Mouse (Mus musculus) embryo, embryonic 11.5 days (tissue): Measurements from ENCODE around the gene Dpep1.
"Not testable (repeated sequence)": the region's sequence is repeated elsewhere in the genome, so short reads cannot be mapped to it uniquely, and the experiment has no call there.

ENCODE experiments used
- DNase-seq: peaks from one replicate; pipeline ENCODE4 v3.0.0-alpha.2; 2012; ENCODE audit warnings: low read depth, low spot score

Gene Dpep1

GRCm38 (mm10) chr8:123185566-123186409 lies at the start of gene Dpep1:
TSS of gene Dpep1 (plus strand) at chr8:123186242.
- DNase-seq, result no peak

GRCm38 (mm10) chr8:123136287-123136686 lies 49.8 kb upstream of the Dpep1 start:
- DNase-seq, result no peak

DNA sequence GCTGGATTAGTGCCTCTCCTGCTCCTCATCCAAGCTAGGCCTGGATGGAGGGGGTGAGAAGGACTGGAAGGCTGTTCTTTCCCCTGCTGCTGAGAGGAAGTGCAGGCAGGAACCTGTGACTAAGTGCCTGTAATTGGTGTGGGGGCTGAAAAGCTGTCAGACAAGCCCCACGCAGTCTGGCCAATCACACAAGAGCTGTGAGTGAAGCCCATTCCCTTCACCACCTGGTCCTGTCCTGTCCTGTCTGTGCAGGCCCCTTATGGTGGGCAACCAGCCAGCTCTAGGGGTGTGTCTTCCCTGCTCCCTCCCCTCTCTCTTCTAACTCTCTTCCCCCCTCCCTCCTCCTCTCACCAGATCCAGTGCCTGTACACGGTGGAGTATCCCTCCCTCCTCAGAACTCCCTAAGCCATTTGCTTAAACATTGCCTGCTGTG lies 48.4 kb upstream of the Dpep1 start:
- DNase-seq, result peak; percentile 41

DNA sequence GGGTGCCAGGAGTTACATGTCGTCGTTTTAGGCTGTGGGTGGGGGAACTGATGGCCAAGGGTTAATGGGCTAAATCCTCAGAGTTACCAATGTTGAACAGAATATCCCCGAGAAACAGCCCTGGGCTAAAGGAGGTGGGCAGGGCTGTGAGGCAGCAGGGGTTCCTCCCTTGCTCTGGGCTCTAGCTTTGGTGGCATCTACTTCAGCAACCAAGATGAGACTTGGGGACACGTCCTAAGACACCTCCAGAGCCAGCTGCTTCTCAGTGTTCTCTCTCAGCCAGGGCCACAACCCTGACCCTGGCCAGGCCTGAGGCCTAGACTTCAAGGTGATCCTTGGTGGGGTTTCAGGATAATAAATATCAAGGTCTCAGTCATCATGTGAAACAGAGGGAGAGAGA lies 47.3 kb upstream of the Dpep1 start:
- DNase-seq, result no peak

- DNase-seq, result no peak
Measured at GRCm38 (mm10) chr8:123141741-123142462, 44.1 kb upstream of the Dpep1 start.

DNA sequence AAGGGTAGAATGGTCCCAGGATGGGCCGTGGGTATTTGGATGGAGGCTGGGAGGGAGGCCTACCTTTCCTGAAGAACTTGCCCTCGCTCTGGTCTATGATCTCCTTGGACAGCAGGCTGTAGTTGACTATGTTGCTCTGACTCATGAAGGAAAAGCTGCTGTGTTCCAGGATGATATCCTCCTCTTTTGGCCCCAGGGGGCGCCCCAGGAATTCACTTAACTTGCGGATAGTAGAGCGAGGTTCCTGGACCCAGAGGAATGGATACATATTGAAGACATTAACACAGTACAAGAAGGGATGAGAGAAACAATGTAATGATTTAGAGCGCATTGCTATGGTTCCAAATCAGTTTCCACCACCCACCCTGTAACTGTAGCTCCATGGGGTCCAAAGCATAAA lies 40.8 kb upstream of the Dpep1 start:
- peak; percentile 26 for DNase-seq

- no peak for DNase-seq
Measured at GRCm38 (mm10) chr8:123146390-123146789, 39.7 kb upstream of the Dpep1 start.

DNA sequence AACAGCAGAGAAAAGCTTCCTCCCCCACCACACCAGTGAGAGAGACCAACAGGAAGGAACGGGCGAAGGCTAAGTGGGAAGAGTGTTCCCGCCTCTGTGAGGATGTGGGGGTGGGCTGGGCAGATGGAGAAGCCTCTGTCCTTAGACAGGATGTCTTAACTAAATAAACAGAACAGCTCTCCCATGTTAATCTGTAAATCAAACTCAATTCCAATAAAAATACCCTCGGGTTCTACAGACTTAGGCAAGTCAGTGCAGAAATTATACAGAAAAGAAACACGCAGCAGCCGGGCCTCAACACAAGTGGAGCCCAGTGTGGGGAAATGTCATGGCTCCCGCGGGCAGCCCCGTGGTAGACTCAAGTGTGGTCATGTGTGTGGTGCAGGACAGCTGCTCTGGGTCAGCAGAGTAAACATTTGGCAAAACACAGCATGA lies 35.3 kb upstream of the Dpep1 start:
- no peak for DNase-seq

DNA sequence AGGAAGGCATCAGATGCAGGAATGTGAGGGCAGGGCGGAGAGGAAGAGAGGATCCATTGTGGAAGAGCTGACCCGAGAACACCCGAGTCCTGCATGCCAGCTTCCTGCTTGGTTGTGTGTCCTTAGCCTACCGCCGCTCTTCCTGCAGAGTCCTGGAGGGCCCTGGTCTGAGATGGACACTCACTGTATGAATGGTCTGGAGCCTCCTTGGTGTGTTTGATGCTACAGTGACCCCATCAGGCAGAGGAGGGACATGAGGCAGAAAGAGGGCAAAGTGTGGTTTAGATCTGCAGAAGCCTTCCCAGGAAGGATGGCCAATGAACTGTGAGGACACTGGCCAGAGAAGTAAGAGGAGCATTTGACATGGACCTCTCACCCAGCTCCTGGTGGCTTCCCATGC lies 30.9 kb upstream of the Dpep1 start:
- no peak for DNase-seq

DNA sequence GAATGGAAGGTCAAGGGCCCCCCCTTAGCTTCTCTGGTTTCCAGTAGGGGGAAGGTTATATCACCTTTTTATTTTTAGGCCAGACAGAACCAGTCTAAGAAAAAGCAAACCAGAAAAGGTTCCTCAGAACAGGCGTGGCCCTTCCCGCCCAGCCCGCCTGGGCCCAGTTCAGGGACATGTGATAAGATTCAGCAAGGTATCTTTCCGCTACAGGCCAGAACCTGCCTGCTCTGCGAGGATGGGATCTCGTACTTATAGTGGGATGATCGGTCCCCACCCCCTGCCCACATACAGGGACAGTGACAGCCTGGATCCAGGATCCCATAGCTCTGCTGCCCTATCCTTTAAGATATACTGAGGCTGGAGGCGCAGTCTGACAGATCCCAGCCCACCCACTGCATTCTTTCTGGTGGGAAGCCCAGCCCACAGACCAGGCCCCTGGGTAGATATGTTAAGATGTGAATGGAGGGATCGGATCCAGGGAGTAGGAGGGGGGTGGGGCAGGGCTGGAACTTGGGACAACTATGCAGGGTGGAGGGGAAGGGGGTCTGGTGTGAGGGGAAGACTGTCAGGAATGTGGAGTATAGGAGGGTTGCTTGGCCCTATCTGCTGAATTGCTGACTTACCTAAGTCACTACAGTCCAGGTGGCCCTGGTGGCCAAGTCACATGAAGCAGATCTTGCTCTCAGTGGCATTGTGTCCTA lies 29.8 kb upstream of the Dpep1 start:
- DNase-seq, result no peak

GRCm38 (mm10) chr8:123157888-123158465 lies 28.1 kb upstream of the Dpep1 start, which contains the start of gene Sult5a1:
TSS of gene Sult5a1 (minus strand) at chr8:123158315.
- DNase-seq, result no peak

- DNase-seq, result no peak
Measured at GRCm38 (mm10) chr8:123181391-123181790, 4.7 kb upstream of the Dpep1 start.

GRCm38 (mm10) chr8:123188006-123188405 lies 2.0 kb downstream of the Dpep1 start:
- DNase-seq, result no peak

- DNase-seq, result no peak
Measured at GRCm38 (mm10) chr8:123188841-123189240, 2.8 kb downstream of the Dpep1 start.

DNA sequence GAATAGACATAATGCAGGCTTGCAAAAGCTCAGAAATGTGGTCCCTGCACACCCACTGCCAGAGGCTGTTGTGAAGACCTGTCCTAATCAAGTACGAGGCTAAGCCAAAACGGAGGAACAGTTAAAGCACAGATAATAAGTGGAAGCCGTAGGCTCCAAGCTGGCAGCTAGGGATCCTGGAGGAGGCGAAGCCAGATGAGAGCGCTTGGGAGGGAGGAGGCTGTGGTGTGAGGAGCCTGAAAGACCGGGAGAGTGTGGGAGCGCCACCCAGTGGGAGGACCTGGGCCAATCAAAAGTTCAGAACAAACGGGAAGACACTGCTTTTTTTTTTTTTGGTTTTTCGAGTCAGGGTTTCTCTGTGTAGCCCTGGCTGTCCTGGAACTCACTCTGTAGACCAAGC lies 4.6 kb downstream of the Dpep1 start:
- DNase-seq, result peak; percentile 69

- no peak for DNase-seq
Measured at GRCm38 (mm10) chr8:123191908-123192307, 5.9 kb downstream of the Dpep1 start.

GRCm38 (mm10) chr8:123193771-123194170 lies 7.7 kb downstream of the Dpep1 start:
- DNase-seq, result no peak

- DNase-seq, result not testable (repeated sequence)
Measured at GRCm38 (mm10) chr8:123197016-123197415, 11.0 kb downstream of the Dpep1 start.

GRCm38 (mm10) chr8:123199864-123200263 lies 13.8 kb downstream of the Dpep1 start:
- no peak for DNase-seq

- DNase-seq, result peak; percentile 73
Measured at GRCm38 (mm10) chr8:123202288-123202687, 16.2 kb downstream of the Dpep1 start.

- no peak for DNase-seq
Measured at GRCm38 (mm10) chr8:123203571-123203970, 17.5 kb downstream of the Dpep1 start.

DNA sequence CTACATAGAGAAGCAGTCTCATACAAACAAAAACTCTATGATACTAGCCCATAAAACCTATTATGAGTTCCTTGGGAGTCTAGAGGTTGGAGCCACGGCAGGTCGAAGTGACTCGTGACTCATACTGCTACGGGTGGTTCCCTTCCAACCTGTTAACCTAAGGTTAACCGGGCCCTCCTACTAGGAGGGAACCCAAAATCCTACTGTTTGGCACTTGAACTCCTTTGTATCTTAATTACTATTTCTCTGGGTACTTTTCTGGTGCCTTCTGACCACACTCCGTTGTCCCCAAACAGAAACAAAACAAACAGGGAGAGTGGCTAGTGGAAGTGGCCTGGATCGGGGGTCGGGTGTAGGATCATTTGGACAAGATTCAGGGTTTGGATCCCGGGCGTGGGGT lies 25.8 kb downstream of the Dpep1 start:
- DNase-seq, result no peak
